Mouse (Mus musculus): ENCODE results near the gene Snx6. TPM values are rescaled to one million over a fixed set of nuclear protein-coding genes. Genes with fewer than 3 reads are reported as not detected.

The Snx6 gene
- polyA plus RNA-seq (2014; fragmentation: Illumina TruSeq; extraction: RNeasy Lipid Tissue Mini Kit (QIAGEN cat#74804); ENCODE audit: low replicate concordance): 211 TPM

DNA sequence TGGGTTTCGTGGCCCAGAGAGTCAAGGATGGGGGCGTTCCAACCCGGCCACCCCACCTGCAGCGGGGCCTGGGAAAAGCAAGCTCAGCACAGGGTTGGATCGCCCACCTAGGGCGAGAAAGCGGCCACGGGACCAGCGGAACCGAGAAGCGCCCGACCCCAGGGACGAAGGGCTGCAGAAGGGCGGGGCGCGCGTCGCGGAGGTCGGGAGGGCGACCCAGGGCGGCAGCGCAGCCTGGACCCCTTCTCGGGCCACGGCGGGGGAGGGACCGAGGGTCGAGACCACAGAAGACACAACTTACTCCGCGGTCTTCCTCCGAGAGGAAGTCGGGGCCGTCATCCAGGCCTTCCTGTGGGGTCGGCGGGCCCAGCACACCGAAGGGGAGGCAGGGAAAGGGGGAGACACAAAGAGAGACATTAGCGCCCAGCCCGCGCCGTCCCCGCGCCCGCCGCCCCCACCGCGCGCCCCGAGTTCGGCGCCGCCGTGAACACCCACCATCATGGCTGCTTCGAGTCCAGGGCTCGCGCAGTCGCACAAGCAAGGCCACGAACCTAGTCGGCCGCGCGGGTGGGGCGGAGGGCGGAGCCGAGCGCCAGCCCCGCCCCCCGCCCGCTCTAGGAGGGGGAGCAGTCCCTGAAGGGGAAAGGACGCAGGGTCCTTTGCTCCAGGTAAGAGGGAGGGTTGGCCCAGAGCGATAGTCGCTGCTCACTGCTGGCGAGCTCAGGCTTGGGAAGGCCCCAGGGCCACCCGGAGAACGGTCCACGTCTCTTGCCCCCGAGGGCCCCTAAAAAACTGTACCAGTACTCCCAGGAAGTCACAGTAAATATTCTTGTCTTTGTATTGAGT lies at the start of gene Snx6:
TSS of gene Snx6 (minus strand) at position 551 of the 846 bp plus-strand sequence.

Other genes starting within 250 kb of the Snx6 start
- gene Sptssa, start 139.1 kb downstream of the Snx6 start, polyA plus RNA-seq (2014; fragmentation: Illumina TruSeq; extraction: RNeasy Lipid Tissue Mini Kit (QIAGEN cat#74804); ENCODE audit: low replicate concordance): 988 TPM
- gene Eapp, start 99.8 kb downstream of the Snx6 start, polyA plus RNA-seq (2014; fragmentation: Illumina TruSeq; extraction: RNeasy Lipid Tissue Mini Kit (QIAGEN cat#74804); ENCODE audit: low replicate concordance): 111 TPM
- gene Cfl2, start 67.2 kb upstream of the Snx6 start, polyA plus RNA-seq (2014; fragmentation: Illumina TruSeq; extraction: RNeasy Lipid Tissue Mini Kit (QIAGEN cat#74804); ENCODE audit: low replicate concordance): 224 TPM
- not detected for gene Gm20403, start 190.8 kb upstream of the Snx6 start, polyA plus RNA-seq (2014; fragmentation: Illumina TruSeq; extraction: RNeasy Lipid Tissue Mini Kit (QIAGEN cat#74804); ENCODE audit: low replicate concordance)
- 29.8 TPM for gene Baz1a, start 218.6 kb upstream of the Snx6 start, polyA plus RNA-seq (2014; fragmentation: Illumina TruSeq; extraction: RNeasy Lipid Tissue Mini Kit (QIAGEN cat#74804); ENCODE audit: low replicate concordance)

All from small intestine, adult 10 weeks (tissue).